Mouse (Mus musculus) MEL (cell line): Measurements from ENCODE around the gene Ggct. TPM values are rescaled to one million over a fixed set of nuclear protein-coding genes. Genes with fewer than 3 reads are reported as not detected.

ENCODE experiments used
- DNase-seq: peaks from one replicate; pipeline ENCODE4 v3.0.0; 2011; ENCODE audit warnings: low read depth, low spot score
- H3K27ac ChIP-seq: 2 replicates; pipeline ENCODE4 v1.5.1; 2012; ENCODE audit warnings: low read depth, mild to moderate bottlenecking, control low read depth, low read length, moderate library complexity; ENCODE audit not compliant: control insufficient read depth
- H3K27me3 ChIP-seq, 2 experiments: fragments of 150-350 bp in 1 of 2; sonication (generic) in 1 of 2; 2 replicates each; pipeline ENCODE4 v1.6.1; 2012; ENCODE audit warnings: low read length in 2 of 2, mild to moderate bottlenecking in 2 of 2, improper control_type of control experiment in 1 of 2, moderate library complexity in 1 of 2; ENCODE audit not compliant: insufficient read depth in 2 of 2, control insufficient read depth in 1 of 2
- H3K36me3 ChIP-seq, 2 experiments: 2 replicates each; pipeline ENCODE4 v1.6.1; 2012 to 2014; ENCODE audit warnings: low read length in 2 of 2, improper control_type of control experiment in 1 of 2, inconsistent platforms in 1 of 2, mild to moderate bottlenecking in 1 of 2; ENCODE audit not compliant: insufficient read depth in 2 of 2, control insufficient read depth in 1 of 2
- H3K4me1 ChIP-seq, 2 experiments: fragments of 150-350 bp in 1 of 2; sonication (generic) in 1 of 2; 2 replicates each; pipeline ENCODE4 v1.6.1; 2012; ENCODE audit warnings: low read length in 2 of 2, improper control_type of control experiment in 1 of 2, mild to moderate bottlenecking in 1 of 2; ENCODE audit not compliant: insufficient read depth in 2 of 2, control insufficient read depth in 1 of 2
- H3K4me3 ChIP-seq, 2 experiments: fragments of 150-350 bp in 1 of 2; sonication (generic) in 1 of 2; 2 replicates each; pipeline ENCODE4 v1.5.1; 2012; ENCODE audit warnings: low read depth in 2 of 2, low read length in 2 of 2, mild to moderate bottlenecking in 2 of 2, moderate library complexity in 2 of 2, control low read depth in 1 of 2, improper control_type of control experiment in 1 of 2; ENCODE audit not compliant: control insufficient read depth in 1 of 2, insufficient read depth in 1 of 2
- H3K79me2 ChIP-seq: 2 replicates; pipeline ENCODE4 v1.6.1; 2012; ENCODE audit warnings: mild to moderate bottlenecking, low read length, moderate library complexity; ENCODE audit not compliant: control insufficient read depth, poor library complexity, insufficient read depth
- H3K9ac ChIP-seq: 2 replicates; pipeline ENCODE4 v1.6.1; 2012; ENCODE audit warnings: low read depth, mild to moderate bottlenecking, control low read depth, low read length, moderate library complexity; ENCODE audit not compliant: control insufficient read depth, poor library complexity, severe bottlenecking
- H3K9me3 ChIP-seq: fragments of 150-350 bp; sonication (generic); replicated peaks from 2 replicates; pipeline ENCODE4 v1.6.1; 2012; ENCODE audit warnings: mild to moderate bottlenecking, low read length, improper control_type of control experiment, moderate library complexity; ENCODE audit not compliant: insufficient read depth
- BHLHE40 ChIP-seq: IDR thresholded peaks from 2 replicates; pipeline ENCODE4 v1.6.1; 2012; ENCODE audit warnings: low read depth, mild to moderate bottlenecking, inconsistent platforms, low read length, improper control_type of control experiment, borderline replicate concordance
- CHD2 ChIP-seq: IDR thresholded peaks from 2 replicates; pipeline ENCODE4 v1.6.1; 2011; ENCODE audit warnings: low read length, improper control_type of control experiment
- EP300 ChIP-seq, 2 experiments: IDR thresholded peaks; 2 replicates each; pipeline ENCODE4 v1.6.1; 2011; ENCODE audit warnings: improper control_type of control experiment in 2 of 2, low read length in 2 of 2, low read depth in 1 of 2, mild to moderate bottlenecking in 1 of 2
- ETS1 ChIP-seq: IDR thresholded peaks from 2 replicates; pipeline ENCODE4 v1.6.1; 2012; ENCODE audit warnings: low read depth, mild to moderate bottlenecking, inconsistent platforms, low read length, improper control_type of control experiment, moderate library complexity
- HCFC1 ChIP-seq: IDR thresholded peaks from 2 replicates; pipeline ENCODE4 v1.6.1; 2012; ENCODE audit warnings: low read depth, mild to moderate bottlenecking, inconsistent platforms, low read length, improper control_type of control experiment, moderate library complexity
- MYC ChIP-seq: IDR thresholded peaks from 2 replicates; pipeline ENCODE4 v1.6.1; 2011; ENCODE audit warnings: low read depth, mild to moderate bottlenecking, low read length, improper control_type of control experiment, moderate library complexity
- POLR2AphosphoS2 ChIP-seq: IDR thresholded peaks from 2 replicates; pipeline ENCODE4 v1.6.1; 2011; ENCODE audit warnings: low read length, improper control_type of control experiment
- RAD21 ChIP-seq: IDR thresholded peaks from 2 replicates; pipeline ENCODE4 v1.6.1; 2011; ENCODE audit warnings: mild to moderate bottlenecking, low read depth, low read length, improper control_type of control experiment
- RCOR1 ChIP-seq: IDR thresholded peaks from 2 replicates; pipeline ENCODE4 v1.6.1; 2012; ENCODE audit warnings: low read depth, mild to moderate bottlenecking, inconsistent platforms, low read length, improper control_type of control experiment
- UBTF ChIP-seq: IDR thresholded peaks from 2 replicates; pipeline ENCODE4 v1.6.1; 2012; ENCODE audit warnings: low read depth, mild to moderate bottlenecking, inconsistent platforms, low read length, improper control_type of control experiment, moderate library complexity, borderline replicate concordance; ENCODE audit not compliant: insufficient read depth
- USF1 ChIP-seq: IDR thresholded peaks from 2 replicates; pipeline ENCODE4 v1.6.1; 2014; ENCODE audit warnings: low read depth, mild to moderate bottlenecking, inconsistent platforms, low read length, improper control_type of control experiment, moderate library complexity
- USF2 ChIP-seq, 2 experiments: IDR thresholded peaks; 2 replicates each; pipeline ENCODE4 v1.6.1; 2011 to 2012; ENCODE audit warnings: improper control_type of control experiment in 2 of 2, low read length in 2 of 2, borderline replicate concordance in 1 of 2, inconsistent platforms in 1 of 2, low read depth in 1 of 2, mild to moderate bottlenecking in 1 of 2; ENCODE audit not compliant: insufficient read depth in 1 of 2
- ZC3H11A ChIP-seq: IDR thresholded peaks from 2 replicates; pipeline ENCODE4 v1.6.1; 2012; ENCODE audit warnings: low read depth, mild to moderate bottlenecking, inconsistent platforms, low read length, improper control_type of control experiment
- ZKSCAN1 ChIP-seq: IDR thresholded peaks from 2 replicates; pipeline ENCODE4 v1.6.1; 2012; ENCODE audit warnings: low read depth, mild to moderate bottlenecking, inconsistent platforms, low read length, improper control_type of control experiment, moderate library complexity
- polyA plus RNA-seq, 2 experiments: library from polyadenylated mRNA; stranded (reverse) in 1 of 2; unstranded in 1 of 2; fragments of >175 nt in 1 of 2; fragments of >200 nt in 1 of 2; gene quantifications; 2 replicates each; pipeline versions ENCODE4 v1.2.1 to v1.2.4; 2012; ENCODE audit warnings: low replicate concordance in 2 of 2, low read depth in 1 of 2; ENCODE audit not compliant: insufficient read length in 2 of 2, insufficient read depth in 1 of 2, missing spikeins in 1 of 2
- total RNA-seq: library from RNA; depleted of rRNA; stranded (reverse); fragments of 300-350 nt; gene quantifications from 2 replicates; pipeline ENCODE4 v1.2.3, GENCODE M21; 2012

Gene Ggct
- total and polyA plus RNA-seq, 3 experiments = 23.7 to 41.6 TPM; not detected in 1

GRCm38 (mm10) chr6:54984096-54984495 lies 8.7 kb downstream of the Ggct start:
- Histone ChIP-seq H3K79me2 (no peaks in the 10 kb centered on the region), H3K36me3 (no peaks in the 10 kb centered on the region; a peak in 1 of 4 replicates), H3K9me3 (no peaks in the 10 kb centered on the region), H3K27ac (no peak overlapping the region), H3K4me3 (no peak overlapping the region), H3K9ac (no peak overlapping the region), H3K4me1 (no peaks in the 10 kb centered on the region), H3K27me3 (no peaks in the 10 kb centered on the region)
- TF ChIP-seq USF2 (IDR thresholded peaks at IDR 0.05; ENCODE audit: borderline replicate concordance in 1 of 2, insufficient read depth in 1 of 2, low read depth in 1 of 2, low read length in 2 of 2) = no peak
- TF ChIP-seq BHLHE40 = no peak
- TF ChIP-seq EP300 (IDR thresholded peaks at IDR 0.05; ENCODE audit: low read depth in 1 of 2, low read length in 2 of 2) = no peak
- TF ChIP-seq RCOR1 = no peak
- no peak for TF ChIP-seq ZC3H11A
- TF ChIP-seq POLR2AphosphoS2 = no peak
- no peak for TF ChIP-seq UBTF
- no peak for TF ChIP-seq RAD21
- TF ChIP-seq ETS1 = no peak
- TF ChIP-seq CHD2 = no peak
- TF ChIP-seq HCFC1 = no peak
- TF ChIP-seq ZKSCAN1 = no peak
- no peak for TF ChIP-seq USF1
- no peak for DNase-seq

- Histone ChIP-seq H3K9me3 (no peaks in the 10 kb centered on the region), H3K36me3 (no peaks in the 10 kb centered on the region; a peak in 1 of 4 replicates), H3K27me3 (no peaks in the 10 kb centered on the region), H3K4me1 (no peaks in the 10 kb centered on the region), H3K79me2 (no peaks in the 10 kb centered on the region), H3K27ac (no peak overlapping the region), H3K9ac (no peak overlapping the region), H3K4me3 (no peak overlapping the region)
- no peak for DNase-seq
- TF ChIP-seq CHD2 (no peak), POLR2AphosphoS2 (no peak), UBTF (no peak), USF2 (IDR thresholded peaks at IDR 0.05; ENCODE audit: borderline replicate concordance in 1 of 2, insufficient read depth in 1 of 2, low read depth in 1 of 2, low read length in 2 of 2) (no peak), MYC (no peak)
Observed at GRCm38 (mm10) chr6:54983526-54984050, 9.2 kb downstream of the Ggct start.
